ENCODE assay signal across 25 mouse cellular contexts in the genomic region with DNA sequence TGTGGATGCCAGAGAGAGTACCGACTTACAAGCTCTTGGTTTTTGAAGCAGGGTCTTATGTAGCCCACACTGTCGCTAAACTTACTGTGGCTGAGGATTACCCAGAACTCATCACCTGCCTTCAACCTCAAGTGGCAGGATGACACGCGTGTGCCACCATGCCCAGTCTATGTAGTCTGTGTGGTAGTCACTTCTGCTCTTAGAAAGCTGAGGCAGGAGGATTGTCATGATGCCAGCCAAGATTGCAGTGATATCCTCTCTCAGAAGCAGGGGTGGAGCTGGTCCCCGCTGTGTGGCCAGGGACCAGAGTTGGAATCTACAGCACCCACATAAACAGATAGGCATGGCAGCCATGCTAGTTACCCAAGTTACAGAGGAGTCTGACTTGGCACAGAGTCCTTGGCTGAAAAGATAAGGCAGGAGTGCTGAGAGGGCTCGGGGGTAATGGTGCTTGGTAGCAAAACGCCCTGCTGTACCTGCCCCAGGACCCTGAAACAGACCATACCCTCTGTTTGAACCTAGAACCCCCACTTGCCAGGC. TPM values are rescaled to one million over a fixed set of nuclear protein-coding genes. Genes with fewer than 3 reads are reported as not detected.
DNase-seq lines count a peak whose midpoint lies in the region; ATAC-seq and TF ChIP-seq lines count a peak whose summit lies in the region.
"Had no signal": no experiment of that assay in that cellular context is flagged by ENCODE, and none has a peak within 500 bp of the region (broad histone marks: within the 10 kb centered on the region; RNA-seq: fewer than 3 reads in every experiment).

No protein-coding gene starts in this region.

- H3K27ac ChIP-seq in hindbrain, embryonic 15.5 days (replicated peaks): 0 out of 2 replicates have a peak overlapping the region, but pooled peaks have one; percentile 8
- no peak overlapping the region for H3K27ac ChIP-seq in hindbrain, embryonic 16.5 days (ENCODE audit: low read depth, low read length)
- H3K27ac ChIP-seq in CH12.LX (ENCODE audit: insufficient read depth, low read depth): no peak overlapping the region
- no peak overlapping the region for H3K27ac ChIP-seq in MEL (ENCODE audit: control insufficient read depth, low read depth, low read length)
- peak overlapping the region; percentile 83 for H3K27ac ChIP-seq in midbrain, embryonic 13.5 days
- H3K27ac ChIP-seq: embryonic facial prominence, embryonic 13.5 days; limb, embryonic 13.5 days; liver, embryonic 14.5 days; macrophage had no signal

- H3K79me2 ChIP-seq in CH12.LX (replicated peaks; ENCODE audit: control insufficient read depth, extremely low read depth, insufficient read depth, poor library complexity, severe bottlenecking): no peaks in the 10 kb centered on the region
- H3K79me2 ChIP-seq in MEL (ENCODE audit: control insufficient read depth, insufficient read depth, low read length, poor library complexity): no peaks in the 10 kb centered on the region

- no peaks in the 10 kb centered on the region for H3K27me3 ChIP-seq in hindbrain, embryonic 15.5 days
- H3K27me3 ChIP-seq in hindbrain, embryonic 16.5 days (replicated peaks; ENCODE audit: control insufficient read depth, insufficient read depth, low read length): no peaks in the 10 kb centered on the region
- H3K27me3 ChIP-seq in CH12.LX (replicated peaks) (peaks cover 21% of the 10 kb centered on the region), MEL (ENCODE audit: control insufficient read depth in 1 of 2, insufficient read depth in 2 of 2, low read length in 2 of 2) (no peaks in the 10 kb centered on the region)
- 0 out of 2 replicates have a peak, but pooled peaks cover 2% of the 10 kb centered on the region for H3K27me3 ChIP-seq in midbrain, embryonic 13.5 days

- 75% methylated on average over 7 of the region's 7 CpGs for WGBS in hindbrain, embryonic 15.5 days
- 79% methylated on average over 7 of the region's 7 CpGs for WGBS in hindbrain, embryonic 16.5 days
- WGBS in midbrain, embryonic 13.5 days: 75% methylated on average over 7 of the region's 7 CpGs

- H3K9ac ChIP-seq in hindbrain, embryonic 15.5 days: no peak overlapping the region
- no peak overlapping the region for H3K9ac ChIP-seq in hindbrain, embryonic 16.5 days (ENCODE audit: low read depth, low read length)
- H3K9ac ChIP-seq in CH12.LX (ENCODE audit: insufficient read depth, low read depth): no peak overlapping the region
- H3K9ac ChIP-seq in MEL (ENCODE audit: control insufficient read depth, low read depth, low read length, poor library complexity, severe bottlenecking): no peak overlapping the region
- no peak overlapping the region for H3K9ac ChIP-seq in midbrain, embryonic 13.5 days (replicated peaks)
- H3K9ac ChIP-seq: embryonic facial prominence, embryonic 13.5 days; limb, embryonic 13.5 days; liver, embryonic 14.5 days had no signal

- TF ChIP-seq EP300 in CH12.LX (IDR thresholded peaks at IDR 0.05; ENCODE audit: low read length) (no peak), MEL (IDR thresholded peaks at IDR 0.05; ENCODE audit: low read depth in 1 of 2, low read length in 2 of 2) (no peak)

- H3K4me2 ChIP-seq in hindbrain, embryonic 15.5 days: no peak overlapping the region
- H3K4me2 ChIP-seq in hindbrain, embryonic 16.5 days (ENCODE audit: low read length): no peak overlapping the region
- H3K4me2 ChIP-seq in CH12.LX (ENCODE audit: insufficient read depth, low read depth, poor library complexity, severe bottlenecking): no peak overlapping the region
- no peak overlapping the region for H3K4me2 ChIP-seq in midbrain, embryonic 13.5 days (replicated peaks)
- H3K4me2 ChIP-seq: embryonic facial prominence, embryonic 13.5 days; hindbrain, embryonic 14.5 days; limb, embryonic 13.5 days had no signal

- ATAC-seq in hindbrain, embryonic 15.5 days (ENCODE audit: low FRiP score, low read depth): no peak
- ATAC-seq in hindbrain, embryonic 16.5 days: no peak
- ATAC-seq in midbrain, embryonic 13.5 days: no peak
- ATAC-seq: forebrain, embryonic 14.5 days; intestine, embryonic 16.5 days had no signal

- DNase-seq in CH12.LX (ENCODE audit: extremely low read depth) (no peak), MEL (ENCODE audit: low read depth, low spot score) (peak; percentile 55)
- DNase-seq in frontal cortex, postnatal 10 days (ENCODE audit: low spot score in 2 of 2): no peak
- no peak for DNase-seq in adrenal gland, adult 2 months
- DNase-seq: adrenal gland, postnatal 25 days; cerebellum, adult 9-11 months; embryo, embryonic 11 days; gastrocnemius, postnatal 14 days; heart, adult 18-20 months; heart, postnatal 36 days; kidney, adult 9 months; kidney, postnatal 14 days; thymus, adult 18-20 months had no signal

- TF ChIP-seq POLR2A in CH12.LX (IDR thresholded peaks at IDR 0.05; ENCODE audit: low read depth, low read length) (no peak; the same call in 1 of the 2 replicates), MEL (IDR thresholded peaks at IDR 0.05; ENCODE audit: control insufficient read depth in 1 of 2, insufficient read depth in 1 of 2, low read depth in 1 of 2, low read length in 2 of 2, poor library complexity in 1 of 2) (peak in 1 of 2 experiments; percentile 28; a peak in 1 of 4 replicates)

- H3K36me3 ChIP-seq in hindbrain, embryonic 15.5 days: peaks cover 39% of the 10 kb centered on the region
- H3K36me3 ChIP-seq in hindbrain, embryonic 16.5 days (ENCODE audit: control insufficient read depth, insufficient read depth, low read length): peaks cover 28% of the 10 kb centered on the region
- H3K36me3 ChIP-seq in CH12.LX (replicated peaks in 1 of 2; ENCODE audit: control insufficient read depth in 1 of 2, insufficient read depth in 1 of 2, low read length in 1 of 2) (peaks cover 40 to 53% of the 10 kb centered on the region in 2 experiments), MEL (ENCODE audit: control insufficient read depth in 1 of 2, insufficient read depth in 2 of 2, low read length in 2 of 2) (no peaks in the 10 kb centered on the region; a peak in 1 of 4 replicates)
- peaks cover 48% of the 10 kb centered on the region for H3K36me3 ChIP-seq in midbrain, embryonic 13.5 days

- TF ChIP-seq CTCF in CH12.LX (conservative IDR thresholded peaks at IDR 0.05 in 1 of 2, IDR thresholded peaks at IDR 0.05 in 1 of 2; ENCODE audit: low read depth in 2 of 2, low read length in 2 of 2) (no peak), MEL (IDR thresholded peaks at IDR 0.05 in 2 of 3, conservative IDR thresholded peaks at IDR 0.05 in 1 of 3; ENCODE audit: control insufficient read depth in 1 of 3, insufficient read depth in 1 of 3, low read depth in 2 of 3, low read length in 3 of 3, poor library complexity in 1 of 3, severe bottlenecking in 1 of 3) (no peak)

- peaks cover 21% of the 10 kb centered on the region for H3K4me1 ChIP-seq in hindbrain, embryonic 15.5 days (replicated peaks)
- peaks cover 18% of the 10 kb centered on the region for H3K4me1 ChIP-seq in hindbrain, embryonic 16.5 days (ENCODE audit: control insufficient read depth, insufficient read depth, low read depth, low read length)
- H3K4me1 ChIP-seq in CH12.LX (ENCODE audit: control insufficient read depth in 1 of 2, insufficient read depth in 2 of 2) (peaks cover 3 to 4% of the 10 kb centered on the region in 2 experiments; a peak in 3 of 4 replicates), MEL (ENCODE audit: control insufficient read depth in 1 of 2, insufficient read depth in 2 of 2, low read length in 2 of 2) (peaks cover 0 to 14% of the 10 kb centered on the region in 2 experiments; a peak in 2 of 4 replicates)
- H3K4me1 ChIP-seq in midbrain, embryonic 13.5 days (replicated peaks): peaks cover 30% of the 10 kb centered on the region

- H3K4me3 ChIP-seq in hindbrain, embryonic 15.5 days: no peak overlapping the region
- no peak overlapping the region for H3K4me3 ChIP-seq in hindbrain, embryonic 16.5 days (ENCODE audit: low read length)
- H3K4me3 ChIP-seq in CH12.LX (replicated peaks in 1 of 3; ENCODE audit: low read depth in 2 of 3, low read length in 2 of 3, poor library complexity in 1 of 3) (no peak overlapping the region), MEL (ENCODE audit: control insufficient read depth in 1 of 2, insufficient read depth in 1 of 2, low read depth in 2 of 2, low read length in 2 of 2) (no peak overlapping the region)
- no peak overlapping the region for H3K4me3 ChIP-seq in midbrain, embryonic 13.5 days (replicated peaks)
- H3K4me3 ChIP-seq: embryonic facial prominence, embryonic 13.5 days; erythroblast, embryonic 14.5 days; limb, embryonic 13.5 days had no signal

- TF ChIP-seq RAD21 in CH12.LX (IDR thresholded peaks at IDR 0.05; ENCODE audit: low read depth, low read length) (no peak), MEL (IDR thresholded peaks at IDR 0.05; ENCODE audit: low read depth, low read length) (no peak)

- dilution Hi-C loops in CH12.LX (cut with MboI; ENCODE audit: extremely low pct_ligation_motif_present, extremely low pct_unique_long_range_greater_than_20kb, low sequenced_read_pairs): no loop called here

- in situ Hi-C loops in CH12.LX (cut with MboI; ENCODE audit: low pct_ligation_motif_present, low pct_unique_long_range_greater_than_20kb, low sequenced_read_pairs): no loop called here

- no peaks in the 10 kb centered on the region for H3K9me3 ChIP-seq in hindbrain, embryonic 15.5 days
- no peaks in the 10 kb centered on the region for H3K9me3 ChIP-seq in hindbrain, embryonic 16.5 days (ENCODE audit: control insufficient read depth, low read length)
- H3K9me3 ChIP-seq in CH12.LX (replicated peaks; ENCODE audit: low read length) (no peaks in the 10 kb centered on the region), MEL (replicated peaks; ENCODE audit: insufficient read depth, low read length) (no peaks in the 10 kb centered on the region)
- no peaks in the 10 kb centered on the region for H3K9me3 ChIP-seq in midbrain, embryonic 13.5 days
- H3K9me3 ChIP-seq: embryonic facial prominence, embryonic 13.5 days; limb, embryonic 13.5 days had no signal

RNA-seq across cellular contexts. Expression of a gene that starts 3.0 kb away (rescaled TPM):
- 70.0 and 77.6 TPM in 2 replicates for polyA plus RNA-seq in hindbrain, embryonic 15.5 days (2015; fragmentation: Nextera tagmentation; extraction: Ambion mirVana)
- polyA plus RNA-seq in hindbrain, embryonic 16.5 days (2015; fragmentation: Nextera tagmentation; extraction: Ambion mirVana): 60.1 and 63.6 TPM in 2 replicates
- total RNA-seq in CH12.LX (2012; rRNA removed) (0.08 and 0.17 TPM in 2 replicates), CH12.LX (2014; rRNA removed) (not detected in 2 replicates), MEL (2012; rRNA removed) (0.03 and 0.08 TPM in 2 replicates)
- polyA plus RNA-seq in CH12.LX (2012; ENCODE audit: insufficient read length, low read depth) (0.07 and 0.12 TPM in 2 replicates), MEL (2012; ENCODE audit: insufficient read depth in 1 of 2, insufficient read length in 2 of 2, low read depth in 1 of 2, low replicate concordance in 2 of 2, missing spikeins in 1 of 2) (under 1 TPM in 1 of 2 experiments, not detected in 1; 0.38 TPM)
- polyA plus RNA-seq in midbrain, embryonic 13.5 days (2015; fragmentation: Nextera tagmentation; extraction: Ambion mirVana): 75.5 and 79.4 TPM in 2 replicates
- total RNA-seq in adrenal gland, adult 2 months (2021): under 1 TPM; 0.55 to 0.78 TPM
- 1.4 and 2.2 TPM in 2 replicates for polyA plus RNA-seq in adrenal gland, adult 2 months (2012; rRNA removed)
- total RNA-seq: monocyte, adult 5-6 weeks had no signal
- polyA plus RNA-seq: erythroblast, embryonic 14.5 days had no signal

RNA-seq across cellular contexts. Expression of a gene that starts 10.6 kb away (rescaled TPM):
- 66.5 and 72.7 TPM in 2 replicates for polyA plus RNA-seq in hindbrain, embryonic 15.5 days (2015; fragmentation: Nextera tagmentation; extraction: Ambion mirVana)
- polyA plus RNA-seq in hindbrain, embryonic 16.5 days (2015; fragmentation: Nextera tagmentation; extraction: Ambion mirVana): 68.9 and 82.7 TPM in 2 replicates
- total RNA-seq in CH12.LX (2012; rRNA removed) (99.5 and 104 TPM in 2 replicates), CH12.LX (2014; rRNA removed) (41.5 and 41.7 TPM in 2 replicates), MEL (2012; rRNA removed) (120 and 136 TPM in 2 replicates)
- polyA plus RNA-seq in CH12.LX (2012; ENCODE audit: insufficient read length, low read depth) (80.5 and 89.5 TPM in 2 replicates), MEL (2012; ENCODE audit: insufficient read depth in 1 of 2, insufficient read length in 2 of 2, low read depth in 1 of 2, low replicate concordance in 2 of 2, missing spikeins in 1 of 2) (100 to 1,000 TPM; 215 to 276 TPM)
- 57.1 and 58.2 TPM in 2 replicates for polyA plus RNA-seq in midbrain, embryonic 13.5 days (2015; fragmentation: Nextera tagmentation; extraction: Ambion mirVana)
- total RNA-seq in adrenal gland, adult 2 months (2021): 100 to 1,000 TPM; 111 to 123 TPM
- 562 and 856 TPM in 2 replicates for polyA plus RNA-seq in adrenal gland, adult 2 months (2012; rRNA removed)

RNA-seq across cellular contexts. Expression of a gene that starts 14.4 kb away (rescaled TPM):
- polyA plus RNA-seq in hindbrain, embryonic 15.5 days (2015; fragmentation: Nextera tagmentation; extraction: Ambion mirVana): 0.83 and 0.86 TPM in 2 replicates
- 0.65 and 0.79 TPM in 2 replicates for polyA plus RNA-seq in hindbrain, embryonic 16.5 days (2015; fragmentation: Nextera tagmentation; extraction: Ambion mirVana)
- total RNA-seq in CH12.LX (2012; rRNA removed) (0.25 and 0.30 TPM in 2 replicates), CH12.LX (2014; rRNA removed) (not detected in 2 replicates), MEL (2012; rRNA removed) (1.7 and 2.1 TPM in 2 replicates)
- polyA plus RNA-seq in CH12.LX (2012; ENCODE audit: insufficient read length, low read depth) (0.16 and 0.19 TPM in 2 replicates), MEL (2012; ENCODE audit: insufficient read depth in 1 of 2, insufficient read length in 2 of 2, low read depth in 1 of 2, low replicate concordance in 2 of 2, missing spikeins in 1 of 2) (1 to 10 TPM in 1 of 2 experiments, not detected in 1; 1.6 TPM)
- polyA plus RNA-seq in midbrain, embryonic 13.5 days (2015; fragmentation: Nextera tagmentation; extraction: Ambion mirVana): 0.64 and 0.77 TPM in 2 replicates
- total RNA-seq in adrenal gland, adult 2 months (2021): 1 to 10 TPM in 1 of 2 experiments, under 1 TPM in 1; 0.98 to 1.6 TPM
- 3.5 and 3.6 TPM in 2 replicates for polyA plus RNA-seq in adrenal gland, adult 2 months (2012; rRNA removed)

RNA-seq across cellular contexts. Expression of a gene that starts 30.1 kb away (rescaled TPM):
- polyA plus RNA-seq in hindbrain, embryonic 15.5 days (2015; fragmentation: Nextera tagmentation; extraction: Ambion mirVana): 26.6 and 28.0 TPM in 2 replicates
- polyA plus RNA-seq in hindbrain, embryonic 16.5 days (2015; fragmentation: Nextera tagmentation; extraction: Ambion mirVana): 24.5 and 34.5 TPM in 2 replicates
- 4.4 and 4.7 TPM in 2 replicates for total RNA-seq in CH12.LX (2012; rRNA removed)
- 0.07 and 0.34 TPM in 2 replicates for total RNA-seq in CH12.LX (2014; rRNA removed)
- polyA plus RNA-seq in CH12.LX (2012; ENCODE audit: insufficient read length, low read depth): 3.8 and 4.0 TPM in 2 replicates
- total RNA-seq in MEL (2012; rRNA removed): 2.0 and 3.6 TPM in 2 replicates
- polyA plus RNA-seq in MEL (2012; ENCODE audit: insufficient read depth in 1 of 2, insufficient read length in 2 of 2, low read depth in 1 of 2, low replicate concordance in 2 of 2, missing spikeins in 1 of 2): 1 to 10 TPM in 1 of 2 experiments, not detected in 1; 9.7 TPM
- polyA plus RNA-seq in midbrain, embryonic 13.5 days (2015; fragmentation: Nextera tagmentation; extraction: Ambion mirVana): 13.1 and 15.2 TPM in 2 replicates
- 100 to 1,000 TPM in 1 of 2 experiments, 10 to 100 TPM in 1; 80.8 to 126 TPM for total RNA-seq in adrenal gland, adult 2 months (2021)
- 142 and 171 TPM in 2 replicates for polyA plus RNA-seq in adrenal gland, adult 2 months (2012; rRNA removed)

RNA-seq across cellular contexts. Expression of a gene that starts 38.5 kb away (rescaled TPM):
- 1.1 and 1.2 TPM in 2 replicates for polyA plus RNA-seq in hindbrain, embryonic 15.5 days (2015; fragmentation: Nextera tagmentation; extraction: Ambion mirVana)
- 0.81 and 1.1 TPM in 2 replicates for polyA plus RNA-seq in hindbrain, embryonic 16.5 days (2015; fragmentation: Nextera tagmentation; extraction: Ambion mirVana)
- 9.9 and 10.0 TPM in 2 replicates for total RNA-seq in CH12.LX (2012; rRNA removed)
- total RNA-seq in CH12.LX (2014; rRNA removed): 5.2 and 5.5 TPM in 2 replicates
- 4.9 and 5.2 TPM in 2 replicates for polyA plus RNA-seq in CH12.LX (2012; ENCODE audit: insufficient read length, low read depth)
- total RNA-seq in MEL (2012; rRNA removed): 28.2 and 33.0 TPM in 2 replicates
- polyA plus RNA-seq in MEL (2012; ENCODE audit: insufficient read depth in 1 of 2, insufficient read length in 2 of 2, low read depth in 1 of 2, low replicate concordance in 2 of 2, missing spikeins in 1 of 2): 100 to 1,000 TPM in 1 of 2 experiments, 10 to 100 TPM in 1; 23.0 to 142 TPM
- 0.94 and 1.0 TPM in 2 replicates for polyA plus RNA-seq in midbrain, embryonic 13.5 days (2015; fragmentation: Nextera tagmentation; extraction: Ambion mirVana)
- 1 to 10 TPM; 1.1 to 2.2 TPM for total RNA-seq in adrenal gland, adult 2 months (2021)
- polyA plus RNA-seq in adrenal gland, adult 2 months (2012; rRNA removed): 1.4 and 1.9 TPM in 2 replicates

Comparison
In these comparisons a context has a peak if more than half of its experiments do, and no peak if none do; other contexts are left out.
1. H3K27ac ChIP-seq: peak in hindbrain, embryonic 15.5 days (single experiment) and midbrain, embryonic 13.5 days (single experiment); none in hindbrain, embryonic 16.5 days (single experiment), CH12.LX (single experiment) and MEL (single experiment).
2. RNA of a gene that starts 3.0 kb away (polyA plus RNA-seq): 75.5 to 79.4 TPM in midbrain, embryonic 13.5 days, 70.0 to 77.6 TPM in hindbrain, embryonic 15.5 days and 60.1 to 63.6 TPM in hindbrain, embryonic 16.5 days; 1.4 to 2.2 TPM in adrenal gland, adult 2 months, 0.38 TPM in MEL and 0.07 to 0.12 TPM in CH12.LX; every median in the first group is over 10 times any median in the second.